Mouse (Mus musculus) stomach, embryonic 16.5 days (tissue): ENCODE measurements around the gene Enpp6. TPM values are rescaled to one million over a fixed set of nuclear protein-coding genes. Genes with fewer than 3 reads are reported as not detected.

ENCODE experiments used
- ATAC-seq: fragments of 200-750 bp; cut with Nextera tagmentation; 2 replicates; pipeline ENCODE4 v1.8.0; 2017; ENCODE audit warnings: moderate number of reproducible peaks, moderate TSS enrichment; ENCODE audit not compliant: insufficient read depth, low FRiP score
- H3K27ac ChIP-seq: fragments of 300-500 bp; sonication (generic); 2 replicates; pipeline ENCODE4 v1.5.1; 2014; ENCODE audit warnings: low read length
- H3K27me3 ChIP-seq: fragments of 300-500 bp; sonication (generic); 2 replicates; pipeline ENCODE4 v1.6.1; 2014; ENCODE audit warnings: low read length, control low read depth, mixed read lengths; ENCODE audit not compliant: control insufficient read depth, insufficient read depth
- H3K36me3 ChIP-seq: fragments of 300-500 bp; sonication (generic); 2 replicates; pipeline ENCODE4 v1.6.1; 2014; ENCODE audit warnings: low read length; ENCODE audit not compliant: control insufficient read depth, insufficient read depth
- H3K4me1 ChIP-seq: fragments of 300-500 bp; sonication (generic); 2 replicates; pipeline ENCODE4 v1.6.1; 2014; ENCODE audit warnings: low read length, control low read depth, mixed read lengths; ENCODE audit not compliant: control insufficient read depth, insufficient read depth
- H3K4me2 ChIP-seq: fragments of 300-500 bp; sonication (generic); 2 replicates; pipeline ENCODE4 v1.6.1; 2014; ENCODE audit warnings: low read depth, low read length, mixed read lengths
- H3K4me3 ChIP-seq: fragments of 300-500 bp; sonication (generic); replicated peaks from 2 replicates; pipeline ENCODE4 v1.5.1; 2014; ENCODE audit warnings: mild to moderate bottlenecking, low read length
- H3K9ac ChIP-seq: fragments of 300-500 bp; sonication (generic); 2 replicates; pipeline ENCODE4 v1.6.1; 2014; ENCODE audit warnings: low read length
- H3K9me3 ChIP-seq: fragments of 300-500 bp; sonication (generic); replicated peaks from 2 replicates; pipeline ENCODE4 v1.6.1; 2016; ENCODE audit warnings: low read length, control low read depth; ENCODE audit not compliant: control insufficient read depth
- WGBS: fragments of 180-500 bp; shearing (Covaris S2); extraction: QIAGEN DNeasy Blood & Tissue Kit; methylation state at CpG from one replicate; pipeline ENCODE4 v1.1.7; 2014; 5-methylcytosine and 5-hydroxymethylcytosine counted together
- polyA plus RNA-seq: library from polyadenylated mRNA; unstranded; fragments of >200 nt; fragmentation: Nextera tagmentation; extraction: Ambion mirVana; gene quantifications from 2 replicates; pipeline ENCODE4 v1.2.1, GENCODE M21; 2015

Enpp6 gene
- 0.15 and 0.23 TPM in 2 replicates for polyA plus RNA-seq

DNA sequence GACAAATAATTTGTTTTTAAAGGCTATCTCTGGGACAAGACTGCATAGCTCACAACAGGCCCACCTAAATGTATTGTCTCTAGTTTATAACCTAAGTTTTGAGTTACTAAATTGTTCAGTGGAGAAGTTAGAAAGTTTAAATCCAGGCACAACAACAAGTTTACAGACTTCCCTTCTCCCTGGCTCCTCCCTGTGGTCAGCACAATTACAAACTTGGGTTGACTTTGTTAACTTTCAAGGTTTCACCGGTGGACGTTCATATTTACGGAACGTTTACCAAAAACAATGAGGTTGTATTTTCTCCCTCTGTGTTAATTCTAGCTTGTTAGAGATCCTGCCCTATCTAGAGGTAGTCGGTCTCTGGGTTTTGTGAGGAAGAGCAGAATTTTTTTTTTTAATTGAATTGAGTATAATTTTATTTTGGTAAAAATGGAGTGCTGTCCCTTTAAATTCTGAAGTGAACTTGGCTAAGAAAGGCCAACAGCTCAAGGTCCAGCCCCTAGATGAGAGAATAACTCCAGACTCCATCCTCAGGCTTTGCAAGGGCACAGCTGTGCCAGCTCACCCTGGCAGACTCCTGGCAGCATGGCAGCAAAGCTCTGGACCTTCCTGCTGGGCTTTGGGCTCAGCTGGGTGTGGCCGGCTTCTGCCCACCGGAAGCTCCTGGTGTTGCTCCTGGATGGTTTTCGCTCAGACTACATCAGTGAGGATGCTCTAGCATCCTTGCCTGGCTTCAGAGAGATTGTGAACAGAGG is at the start of gene Enpp6:
Enpp6 (plus strand) TSS at position 502 of the 755 bp plus-strand sequence.
- Histone ChIP-seq H3K4me2 (no peak within 1 kb of the TSS), H3K9me3 (no peaks in the 10 kb centered on the region), H3K4me1 (no peaks in the 10 kb centered on the region), H3K27ac (no peak within 1 kb of the TSS), H3K27me3 (no peaks in the 10 kb centered on the region), H3K36me3 (no peaks in the 10 kb centered on the region), H3K4me3 (no peak within 1 kb of the TSS), H3K9ac (no peak within 1 kb of the TSS)
- 80% methylated on average over 8 of the region's 8 CpGs for WGBS
- no peak for ATAC-seq

GRCm38 (mm10) chr8:46938218-46938617 is 48.5 kb upstream of the Enpp6 start:
- 73% methylated on average over 4 of the region's 4 CpGs for WGBS
- H3K4me2 ChIP-seq: no peak overlapping the region
- H3K27ac ChIP-seq: no peak overlapping the region
- H3K9ac ChIP-seq: no peak overlapping the region
- H3K9me3 ChIP-seq: 0 out of 2 replicates have a peak, but pooled peaks cover 3% of the 10 kb centered on the region
- H3K4me1 ChIP-seq: peaks cover 11% of the 10 kb centered on the region; the same call in 1 of the 2 replicates
- no peaks in the 10 kb centered on the region for H3K36me3 ChIP-seq
- ATAC-seq: no peak
- no peak overlapping the region for H3K4me3 ChIP-seq
- H3K27me3 ChIP-seq: no peaks in the 10 kb centered on the region

GRCm38 (mm10) chr8:46941295-46941694 is 45.4 kb upstream of the Enpp6 start:
- H3K27ac ChIP-seq: peak overlapping the region; percentile 41; the same call in 1 of the 2 replicates
- peaks cover 4% of the 10 kb centered on the region; the same call in 1 of the 2 replicates for H3K4me1 ChIP-seq
- peak; percentile 44; the same call in 1 of the 2 replicates for ATAC-seq
- H3K4me3 ChIP-seq: no peak overlapping the region; the same call in 1 of the 2 replicates
- H3K36me3 ChIP-seq: no peaks in the 10 kb centered on the region
- H3K9me3 ChIP-seq: 0 out of 2 replicates have a peak, but pooled peaks cover 3% of the 10 kb centered on the region
- WGBS: 55% methylated on average over 11 of the region's 11 CpGs
- peak overlapping the region; percentile 22 for H3K4me2 ChIP-seq
- no peak overlapping the region for H3K9ac ChIP-seq
- H3K27me3 ChIP-seq: no peaks in the 10 kb centered on the region

- no peaks in the 10 kb centered on the region for H3K27me3 ChIP-seq
- H3K4me1 ChIP-seq: peaks cover 4% of the 10 kb centered on the region; the same call in 1 of the 2 replicates
- H3K4me2 ChIP-seq: peak overlapping the region; percentile 22
- 64% methylated on average over 15 of the region's 15 CpGs for WGBS
- H3K4me3 ChIP-seq: no peak overlapping the region
- ATAC-seq: no peak
- H3K36me3 ChIP-seq: no peaks in the 10 kb centered on the region
- no peak overlapping the region for H3K9ac ChIP-seq
- 0 out of 2 replicates have a peak, but pooled peaks cover 3% of the 10 kb centered on the region for H3K9me3 ChIP-seq
- H3K27ac ChIP-seq: peak overlapping the region; percentile 41; the same call in 1 of the 2 replicates
Measured at GRCm38 (mm10) chr8:46941731-46942650, 44.7 kb upstream of the Enpp6 start.

- no peak overlapping the region for H3K4me3 ChIP-seq
- peaks cover 4% of the 10 kb centered on the region; the same call in 1 of the 2 replicates for H3K4me1 ChIP-seq
- ATAC-seq: no peak
- WGBS: 87% methylated on average over 11 of the region's 11 CpGs
- 0 out of 2 replicates have a peak, but pooled peaks cover 3% of the 10 kb centered on the region for H3K9me3 ChIP-seq
- H3K27ac ChIP-seq: no peak overlapping the region
- no peaks in the 10 kb centered on the region for H3K36me3 ChIP-seq
- no peak overlapping the region for H3K4me2 ChIP-seq
- H3K27me3 ChIP-seq: no peaks in the 10 kb centered on the region
- H3K9ac ChIP-seq: no peak overlapping the region
Measured at GRCm38 (mm10) chr8:46942651-46943024, 44.0 kb upstream of the Enpp6 start.

DNA sequence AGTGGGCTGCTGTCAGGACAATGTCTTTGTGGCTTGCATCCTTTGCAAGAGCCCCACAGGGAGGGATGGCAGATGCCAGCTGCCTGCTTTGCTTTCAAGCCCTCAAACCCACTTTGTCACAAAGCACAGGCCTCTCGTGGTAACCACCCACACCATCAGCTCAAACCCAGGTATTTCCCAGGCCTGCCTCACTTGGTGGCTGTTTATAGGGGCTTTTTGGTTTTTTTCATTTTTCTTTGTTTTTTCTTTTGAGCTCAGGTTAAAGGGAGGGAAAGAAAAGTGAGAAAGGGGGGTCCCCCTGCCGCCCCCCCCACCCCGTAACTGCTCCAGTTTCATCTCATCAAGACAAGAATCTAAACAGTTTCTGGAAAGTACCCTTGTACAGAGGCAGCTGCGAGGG is 43.4 kb upstream of the Enpp6 start:
- ATAC-seq: no peak

GRCm38 (mm10) chr8:46946181-46946580 is 40.5 kb upstream of the Enpp6 start:
- H3K4me2 ChIP-seq: no peak overlapping the region
- no peak for ATAC-seq
- no peak overlapping the region for H3K4me3 ChIP-seq
- H3K27ac ChIP-seq: no peak overlapping the region
- H3K36me3 ChIP-seq: no peaks in the 10 kb centered on the region
- no peak overlapping the region for H3K9ac ChIP-seq
- H3K4me1 ChIP-seq: peaks cover 4% of the 10 kb centered on the region; the same call in 1 of the 2 replicates
- H3K9me3 ChIP-seq: no peaks in the 10 kb centered on the region
- 74% methylated on average over 5 of the region's 5 CpGs for WGBS
- no peaks in the 10 kb centered on the region for H3K27me3 ChIP-seq

More for the DNA sequence above, 43.4 kb upstream of the Enpp6 start:
- no peak overlapping the region for H3K9ac ChIP-seq
- H3K27ac ChIP-seq: no peak overlapping the region
- H3K4me3 ChIP-seq: no peak overlapping the region
- no peak overlapping the region for H3K4me2 ChIP-seq
- peaks cover 4% of the 10 kb centered on the region; the same call in 1 of the 2 replicates for H3K4me1 ChIP-seq
- H3K9me3 ChIP-seq: 0 out of 2 replicates have a peak, but pooled peaks cover 3% of the 10 kb centered on the region
- WGBS: 79% methylated on average over 4 of the region's 4 CpGs
- no peaks in the 10 kb centered on the region for H3K36me3 ChIP-seq
- no peaks in the 10 kb centered on the region for H3K27me3 ChIP-seq

GRCm38 (mm10) chr8:46948091-46948757 is 38.5 kb upstream of the Enpp6 start:
- H3K4me1 ChIP-seq: no peaks in the 10 kb centered on the region

More at GRCm38 (mm10) chr8:46948091-46948757, 38.5 kb upstream of the Enpp6 start:
- no peak for ATAC-seq
- WGBS: 64% methylated on average over 14 of the region's 14 CpGs
- no peak overlapping the region for H3K4me3 ChIP-seq
- no peak overlapping the region for H3K4me2 ChIP-seq
- no peak overlapping the region for H3K9ac ChIP-seq
- H3K36me3 ChIP-seq: no peaks in the 10 kb centered on the region
- H3K27me3 ChIP-seq: no peaks in the 10 kb centered on the region
- no peak overlapping the region for H3K27ac ChIP-seq
- H3K9me3 ChIP-seq: no peaks in the 10 kb centered on the region
